Mouse (Mus musculus) urinary bladder, postnatal 0 days (tissue): ENCODE measurements around the gene Cutal. TPM values are rescaled to one million over a fixed set of nuclear protein-coding genes. Genes with fewer than 3 reads are reported as not detected.

Source experiments
- polyA plus RNA-seq: library from polyadenylated mRNA; unstranded; fragments of >200 nt; fragmentation: Nextera tagmentation; extraction: Ambion mirVana; gene quantifications from 2 replicates; pipeline ENCODE4 v1.2.1, GENCODE M21; 2015

Gene Cutal
- 0.33 and 0.70 TPM in 2 replicates for polyA plus RNA-seq

DNA sequence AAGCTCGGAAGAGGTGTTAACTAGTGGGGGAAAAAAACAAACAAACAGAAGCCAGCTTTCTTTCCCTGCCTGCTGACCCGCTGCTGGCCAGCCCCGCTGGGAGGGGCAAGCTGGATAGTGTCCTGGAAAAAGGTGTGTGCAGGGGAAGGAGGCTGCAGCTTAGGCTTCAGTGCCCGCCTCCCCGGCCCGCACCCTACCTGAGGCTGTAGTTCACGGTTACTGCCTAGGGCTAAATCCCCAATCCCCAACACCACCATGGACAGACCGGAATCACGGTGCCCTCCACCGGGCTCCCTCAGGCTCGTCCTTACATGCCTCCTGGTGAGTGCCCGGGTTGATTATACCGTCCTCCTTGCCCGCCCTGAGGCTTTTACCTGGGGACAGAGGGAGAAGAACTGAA, at the start of gene Cutal:
Gene Cutal, plus strand, starts transcription at position 126 of the 400 bp plus-strand sequence.

DNA sequence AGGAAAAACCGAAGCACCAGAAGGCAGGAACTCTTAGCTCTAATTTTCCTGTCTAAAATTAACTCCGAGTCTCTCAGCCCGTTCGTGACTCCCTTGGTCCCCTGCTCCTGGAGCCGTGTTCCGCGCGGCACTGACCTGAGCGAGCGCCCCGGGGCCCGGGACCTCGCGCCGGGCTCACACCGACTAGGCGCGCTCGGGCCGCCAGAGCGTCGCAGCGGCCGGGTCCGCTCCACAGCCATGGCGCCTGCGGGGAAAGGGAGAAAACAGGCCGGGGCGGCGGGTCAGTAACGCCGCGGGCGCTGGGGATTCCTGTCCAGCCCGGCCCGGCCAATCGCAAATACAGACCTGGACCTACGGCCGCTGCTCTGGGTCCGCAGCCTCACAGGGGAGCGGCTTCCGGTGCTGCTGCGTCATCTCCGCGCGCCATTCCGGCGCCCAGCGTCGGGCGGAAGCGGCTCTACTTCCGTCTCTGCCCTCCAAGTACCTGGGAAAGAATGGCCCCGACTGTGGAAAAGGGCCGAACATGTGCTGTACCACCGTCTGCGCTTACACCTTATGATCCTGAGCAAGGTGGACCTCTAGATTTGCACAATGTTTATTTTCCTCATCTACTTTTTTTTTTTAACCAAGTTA, 48.3 kb upstream of the Cutal start, which contains the start of gene Fbxw2:
Gene Fbxw2, minus strand, starts transcription at position 485 of the 633 bp plus-strand sequence.

DNA sequence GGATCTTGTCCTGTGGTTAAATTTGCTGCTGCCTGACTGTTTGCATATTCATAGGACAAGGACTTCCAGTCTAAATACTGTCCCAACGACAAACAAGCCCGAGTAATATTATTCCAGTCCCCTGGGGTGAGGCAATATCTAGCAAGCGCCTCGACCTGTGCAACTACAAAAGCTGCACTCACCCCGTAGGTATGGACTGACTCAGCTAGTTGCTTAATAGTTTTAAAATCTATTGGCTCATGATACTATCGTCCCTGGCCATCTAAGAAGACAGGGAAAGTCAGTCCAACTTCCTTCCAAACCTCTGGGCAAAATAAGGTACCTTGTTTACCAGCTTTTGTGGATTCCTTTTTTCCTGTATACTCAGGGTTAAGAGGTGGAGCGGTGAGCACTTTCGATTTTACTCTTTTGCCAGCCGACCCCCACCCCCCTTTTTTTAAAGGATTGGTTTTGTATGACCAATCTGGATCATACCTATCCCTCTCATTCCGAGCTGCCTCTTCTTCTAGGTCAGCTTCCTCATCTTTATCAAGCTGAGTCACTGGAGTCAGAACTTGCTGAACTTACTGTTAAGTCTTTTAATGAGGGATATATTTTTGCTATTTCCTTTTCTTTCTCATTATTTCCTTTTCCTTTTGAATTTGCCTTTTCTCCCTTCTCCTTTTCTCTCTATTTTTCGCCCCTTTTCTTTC, 41.3 kb upstream of the Cutal start, which contains the start of gene Gm34653:
Gene Gm34653, plus strand, starts transcription at position 242 of the 692 bp plus-strand sequence.

DNA sequence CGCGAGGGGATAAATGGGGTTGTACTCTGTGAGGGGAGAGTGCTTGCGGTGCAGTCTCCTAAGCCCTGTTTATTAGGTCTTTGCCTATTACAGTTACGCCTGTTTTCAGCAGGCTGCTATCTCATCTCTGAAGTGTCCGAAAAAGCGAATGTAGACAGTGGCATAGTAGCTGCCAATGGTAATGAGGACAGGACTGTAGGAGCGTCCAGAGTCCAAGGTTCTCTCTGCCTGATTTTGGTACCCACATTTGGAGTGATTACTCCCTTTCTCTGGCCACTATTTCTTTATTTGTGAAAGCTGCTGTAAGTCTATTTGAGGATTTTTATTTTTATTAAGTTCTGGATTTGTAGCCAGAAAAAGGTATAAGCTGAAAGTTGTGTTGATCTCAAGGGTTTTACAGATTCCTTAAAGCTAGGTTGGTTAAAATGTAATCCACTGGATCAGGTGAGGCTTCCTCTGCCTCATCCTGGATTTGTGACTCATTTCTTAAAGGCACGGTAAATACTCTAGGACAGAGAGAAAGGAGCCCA, 685 bp downstream of the Cutal start, which contains the start of gene Psmd5:
Gene Psmd5, minus strand, starts transcription at position 153 of the 530 bp plus-strand sequence.

DNA sequence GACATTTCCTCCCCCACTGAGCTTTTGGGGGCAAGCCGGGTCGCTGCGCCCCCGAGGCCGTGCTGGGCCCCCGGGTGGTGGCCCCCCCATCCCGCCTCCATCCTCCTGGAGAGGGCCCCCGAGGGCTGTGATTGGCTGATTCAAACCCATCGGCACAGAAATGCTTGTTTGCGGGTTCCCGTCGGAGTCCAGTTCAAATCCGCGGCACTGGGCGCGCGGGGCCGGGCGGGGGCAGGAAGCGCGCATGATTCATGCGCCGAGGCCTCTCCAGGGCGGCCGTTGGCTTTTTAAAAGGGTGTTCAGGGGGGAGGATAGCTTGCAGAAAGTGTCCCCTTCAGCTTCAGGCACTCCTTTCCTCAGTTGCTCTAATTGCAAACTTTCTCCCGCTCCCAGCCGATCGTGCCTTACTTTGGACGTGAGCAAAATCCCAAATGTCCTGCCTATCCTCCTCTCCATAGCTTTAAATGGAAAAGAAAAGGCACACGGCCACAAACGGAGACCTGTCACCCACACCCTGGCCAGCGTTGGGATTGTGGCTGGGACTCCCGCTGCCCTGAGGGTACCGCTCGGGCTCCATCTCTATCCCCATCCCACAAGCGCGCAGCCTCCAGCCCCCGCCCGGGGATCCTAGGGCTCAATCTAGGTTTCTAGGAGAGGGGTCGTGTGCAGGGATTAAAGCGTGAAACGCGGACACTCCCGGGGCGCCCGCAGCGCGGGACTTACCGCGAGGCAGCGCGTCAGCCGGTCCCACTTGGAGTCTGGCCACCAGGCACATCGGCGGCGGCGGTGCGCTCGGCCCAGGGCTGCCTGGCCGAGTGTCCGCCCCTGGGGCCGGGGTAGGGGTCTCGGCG, 39.2 kb downstream of the Cutal start, which contains the start of gene Phf19:
Gene Phf19, minus strand, starts transcription at position 809 of the 851 bp plus-strand sequence.

Other genes with a start within 250 kb of the Cutal start
- gene Gapvd1, start 119.2 kb upstream of the Cutal start, polyA plus RNA-seq, result 43.5 and 52.2 TPM in 2 replicates
- gene Hspa5, start 102.4 kb upstream of the Cutal start, polyA plus RNA-seq, result 360 and 429 TPM in 2 replicates
- gene Rabepk, start 74.5 kb upstream of the Cutal start, polyA plus RNA-seq, result 22.1 and 22.5 TPM in 2 replicates
- 70.7 and 73.7 TPM in 2 replicates for gene Fbxw2, start 48.1 kb upstream of the Cutal start, polyA plus RNA-seq
- not detected in 2 replicates for gene Gm34653, start 41.4 kb upstream of the Cutal start, polyA plus RNA-seq
- 53.1 and 53.3 TPM in 2 replicates for gene Psmd5, start 572 bp downstream of the Cutal start, polyA plus RNA-seq
- 2.3 and 4.1 TPM in 2 replicates for gene Phf19, start 39.6 kb downstream of the Cutal start, polyA plus RNA-seq
- 0.76 and 1.2 TPM in 2 replicates for gene Traf1, start 87.4 kb downstream of the Cutal start, polyA plus RNA-seq
- gene Hc, start 187.0 kb downstream of the Cutal start, polyA plus RNA-seq, result 0.17 and 0.26 TPM in 2 replicates
- gene AI182371, start 227.1 kb downstream of the Cutal start, polyA plus RNA-seq, result 0.15 and 0.22 TPM in 2 replicates
- 7.0 and 7.7 TPM in 2 replicates for gene Cntrl, start 235.1 kb downstream of the Cutal start, polyA plus RNA-seq